Mouse (Mus musculus): ENCODE measurements around the gene Arih1. TPM values are rescaled to one million over a fixed set of nuclear protein-coding genes. Genes with fewer than 3 reads are reported as not detected.

The Arih1 gene
- polyA plus RNA-seq, 1 experiment from 2014 or later: 17.7 TPM

- H3K36me3 ChIP-seq (ENCODE audit: control insufficient read depth, insufficient read depth, low read length): no peaks in the 10 kb centered on the region
- H3K4me2 ChIP-seq (ENCODE audit: low read depth, low read length): no peak overlapping the region
- H3K27ac ChIP-seq (ENCODE audit: low read depth, low read length): no peak overlapping the region
- H3K27me3 ChIP-seq (ENCODE audit: control insufficient read depth, insufficient read depth, low read length): no peaks in the 10 kb centered on the region
- H3K4me3 ChIP-seq (ENCODE audit: low read depth, low read length): no peak overlapping the region
- WGBS: 74% methylated on average over 5 of the region's 5 CpGs
- no peak overlapping the region for H3K9ac ChIP-seq (replicated peaks; ENCODE audit: low read depth, low read length)
- no peak for ATAC-seq (ENCODE audit: low read depth)
- no peaks in the 10 kb centered on the region for H3K9me3 ChIP-seq (ENCODE audit: control insufficient read depth, low read length)
- H3K4me1 ChIP-seq (ENCODE audit: control insufficient read depth, insufficient read depth, low read length): no peaks in the 10 kb centered on the region
Measured at GRCm38 (mm10) chr9:59518976-59519375, 32.6 kb upstream of the Arih1 start.

- ATAC-seq (ENCODE audit: low read depth): no peak
- Histone ChIP-seq H3K9ac (replicated peaks; ENCODE audit: low read depth, low read length) (no peak overlapping the region), H3K9me3 (ENCODE audit: control insufficient read depth, low read length) (no peaks in the 10 kb centered on the region), H3K27ac (ENCODE audit: low read depth, low read length) (no peak overlapping the region), H3K27me3 (ENCODE audit: control insufficient read depth, insufficient read depth, low read length) (no peaks in the 10 kb centered on the region), H3K4me1 (ENCODE audit: control insufficient read depth, insufficient read depth, low read length) (no peaks in the 10 kb centered on the region), H3K4me3 (ENCODE audit: low read depth, low read length) (no peak overlapping the region), H3K4me2 (ENCODE audit: low read depth, low read length) (no peak overlapping the region), H3K36me3 (ENCODE audit: control insufficient read depth, insufficient read depth, low read length) (no peaks in the 10 kb centered on the region)
- WGBS: 62% methylated on average over 7 of the region's 7 CpGs
Measured at GRCm38 (mm10) chr9:59517127-59517526, 30.7 kb upstream of the Arih1 start.

GRCm38 (mm10) chr9:59515069-59515468 is 28.7 kb upstream of the Arih1 start:
- no peak for ATAC-seq (ENCODE audit: low read depth)
- no peak overlapping the region for H3K9ac ChIP-seq (replicated peaks; ENCODE audit: low read depth, low read length)
- no peak overlapping the region for H3K4me3 ChIP-seq (ENCODE audit: low read depth, low read length)
- no peaks in the 10 kb centered on the region for H3K9me3 ChIP-seq (ENCODE audit: control insufficient read depth, low read length)
- 86% methylated on average over 3 of the region's 3 CpGs for WGBS
- H3K27me3 ChIP-seq (ENCODE audit: control insufficient read depth, insufficient read depth, low read length): no peaks in the 10 kb centered on the region
- no peaks in the 10 kb centered on the region for H3K36me3 ChIP-seq (ENCODE audit: control insufficient read depth, insufficient read depth, low read length)
- no peaks in the 10 kb centered on the region for H3K4me1 ChIP-seq (ENCODE audit: control insufficient read depth, insufficient read depth, low read length)
- H3K4me2 ChIP-seq (ENCODE audit: low read depth, low read length): no peak overlapping the region
- H3K27ac ChIP-seq (ENCODE audit: low read depth, low read length): no peak overlapping the region

- WGBS: 71% methylated on average over 4 of the region's 4 CpGs
- no peaks in the 10 kb centered on the region for H3K9me3 ChIP-seq (ENCODE audit: control insufficient read depth, low read length)
- no peak overlapping the region for H3K4me3 ChIP-seq (ENCODE audit: low read depth, low read length)
- H3K4me2 ChIP-seq (ENCODE audit: low read depth, low read length): no peak overlapping the region
- H3K9ac ChIP-seq (replicated peaks; ENCODE audit: low read depth, low read length): no peak overlapping the region
- ATAC-seq (ENCODE audit: low read depth): no peak
- no peaks in the 10 kb centered on the region for H3K4me1 ChIP-seq (ENCODE audit: control insufficient read depth, insufficient read depth, low read length)
- no peak overlapping the region for H3K27ac ChIP-seq (ENCODE audit: low read depth, low read length)
- H3K36me3 ChIP-seq (ENCODE audit: control insufficient read depth, insufficient read depth, low read length): no peaks in the 10 kb centered on the region
- no peaks in the 10 kb centered on the region for H3K27me3 ChIP-seq (ENCODE audit: control insufficient read depth, insufficient read depth, low read length)
Measured at GRCm38 (mm10) chr9:59512381-59512780, 26.0 kb upstream of the Arih1 start.

- no peak for ATAC-seq (ENCODE audit: low read depth)
- Histone ChIP-seq H3K9ac (replicated peaks; ENCODE audit: low read depth, low read length) (no peak overlapping the region), H3K27me3 (ENCODE audit: control insufficient read depth, insufficient read depth, low read length) (no peaks in the 10 kb centered on the region), H3K9me3 (ENCODE audit: control insufficient read depth, low read length) (no peaks in the 10 kb centered on the region), H3K4me3 (ENCODE audit: low read depth, low read length) (no peak overlapping the region), H3K4me2 (ENCODE audit: low read depth, low read length) (no peak overlapping the region), H3K27ac (ENCODE audit: low read depth, low read length) (no peak overlapping the region), H3K36me3 (ENCODE audit: control insufficient read depth, insufficient read depth, low read length) (no peaks in the 10 kb centered on the region), H3K4me1 (ENCODE audit: control insufficient read depth, insufficient read depth, low read length) (no peaks in the 10 kb centered on the region)
- WGBS: 49% methylated on average over 1 of the region's 1 CpGs
Measured at GRCm38 (mm10) chr9:59508146-59508545, 21.7 kb upstream of the Arih1 start.

GRCm38 (mm10) chr9:59487331-59487730 is 913 bp upstream of the Arih1 start:
- Histone ChIP-seq H3K27ac (ENCODE audit: low read depth, low read length) (peak overlapping the region; percentile 99), H3K9ac (replicated peaks; ENCODE audit: low read depth, low read length) (peak overlapping the region; percentile 99), H3K27me3 (ENCODE audit: control insufficient read depth, insufficient read depth, low read length) (no peaks in the 10 kb centered on the region), H3K9me3 (ENCODE audit: control insufficient read depth, low read length) (no peaks in the 10 kb centered on the region), H3K4me2 (ENCODE audit: low read depth, low read length) (peak overlapping the region; percentile 67), H3K4me1 (ENCODE audit: control insufficient read depth, insufficient read depth, low read length) (peaks cover 21% of the 10 kb centered on the region), H3K4me3 (ENCODE audit: low read depth, low read length) (peak overlapping the region; percentile 100), H3K36me3 (ENCODE audit: control insufficient read depth, insufficient read depth, low read length) (no peaks in the 10 kb centered on the region)
- ATAC-seq (ENCODE audit: low read depth): no peak

- Histone ChIP-seq H3K4me3 (ENCODE audit: low read depth, low read length) (peak overlapping the region; percentile 100), H3K27me3 (ENCODE audit: control insufficient read depth, insufficient read depth, low read length) (no peaks in the 10 kb centered on the region), H3K4me1 (ENCODE audit: control insufficient read depth, insufficient read depth, low read length) (peaks cover 21% of the 10 kb centered on the region), H3K4me2 (ENCODE audit: low read depth, low read length) (peak overlapping the region; percentile 97), H3K27ac (ENCODE audit: low read depth, low read length) (peak overlapping the region; percentile 99), H3K9ac (replicated peaks; ENCODE audit: low read depth, low read length) (peak overlapping the region; percentile 99), H3K9me3 (ENCODE audit: control insufficient read depth, low read length) (no peaks in the 10 kb centered on the region), H3K36me3 (ENCODE audit: control insufficient read depth, insufficient read depth, low read length) (no peaks in the 10 kb centered on the region)
- peak; percentile 70 for ATAC-seq (ENCODE audit: low read depth)
- under 1% methylated on average over 49 of the region's 71 CpGs for WGBS
Measured at GRCm38 (mm10) chr9:59486076-59486518, 321 bp downstream of the Arih1 start.

- H3K9ac ChIP-seq (replicated peaks; ENCODE audit: low read depth, low read length): peak overlapping the region; percentile 99
- H3K36me3 ChIP-seq (ENCODE audit: control insufficient read depth, insufficient read depth, low read length): no peaks in the 10 kb centered on the region
- peak overlapping the region; percentile 100 for H3K4me3 ChIP-seq (ENCODE audit: low read depth, low read length)
- no peaks in the 10 kb centered on the region for H3K27me3 ChIP-seq (ENCODE audit: control insufficient read depth, insufficient read depth, low read length)
- H3K4me1 ChIP-seq (ENCODE audit: control insufficient read depth, insufficient read depth, low read length): peaks cover 21% of the 10 kb centered on the region
- H3K9me3 ChIP-seq (ENCODE audit: control insufficient read depth, low read length): no peaks in the 10 kb centered on the region
- peak overlapping the region; percentile 99 for H3K27ac ChIP-seq (ENCODE audit: low read depth, low read length)
- H3K4me2 ChIP-seq (ENCODE audit: low read depth, low read length): peak overlapping the region; percentile 97
- under 1% methylated on average over 34 of the region's 34 CpGs for WGBS
- ATAC-seq (ENCODE audit: low read depth): peak; percentile 61
Measured at GRCm38 (mm10) chr9:59485511-59486075, 825 bp downstream of the Arih1 start.

GRCm38 (mm10) chr9:59484760-59485159 is 1.7 kb downstream of the Arih1 start:
- H3K27ac ChIP-seq (ENCODE audit: low read depth, low read length): no peak overlapping the region
- H3K9me3 ChIP-seq (ENCODE audit: control insufficient read depth, low read length): no peaks in the 10 kb centered on the region
- H3K36me3 ChIP-seq (ENCODE audit: control insufficient read depth, insufficient read depth, low read length): no peaks in the 10 kb centered on the region
- no peak for ATAC-seq (ENCODE audit: low read depth)
- peak overlapping the region; percentile 97 for H3K4me2 ChIP-seq (ENCODE audit: low read depth, low read length)
- WGBS: 18% methylated on average over 7 of the region's 7 CpGs
- H3K4me1 ChIP-seq (ENCODE audit: control insufficient read depth, insufficient read depth, low read length): peaks cover 21% of the 10 kb centered on the region
- peak overlapping the region; percentile 100 for H3K4me3 ChIP-seq (ENCODE audit: low read depth, low read length)
- H3K9ac ChIP-seq (replicated peaks; ENCODE audit: low read depth, low read length): peak overlapping the region; percentile 99; the same call in 1 of the 2 replicates
- no peaks in the 10 kb centered on the region for H3K27me3 ChIP-seq (ENCODE audit: control insufficient read depth, insufficient read depth, low read length)

All from neural tube, embryonic 14.5 days (tissue).